Mouse (Mus musculus) stomach, embryonic 15.5 days (tissue): ENCODE measurements around the gene Chd5. TPM values are rescaled to one million over a fixed set of nuclear protein-coding genes. Genes with fewer than 3 reads are reported as not detected.

Experiments used
- ATAC-seq: fragments of 200-750 bp; cut with Nextera tagmentation; 2 replicates; pipeline ENCODE4 v1.8.0; 2017; ENCODE audit warnings: low read depth, moderate number of reproducible peaks, moderate TSS enrichment; ENCODE audit not compliant: insufficient read depth, low FRiP score
- H3K27ac ChIP-seq: fragments of 300-500 bp; sonication (generic); 2 replicates; pipeline ENCODE4 v1.5.1; 2015; ENCODE audit warnings: mild to moderate bottlenecking, inconsistent platforms
- H3K27me3 ChIP-seq: fragments of 300-500 bp; sonication (generic); replicated peaks from 2 replicates; pipeline ENCODE4 v1.6.1; 2015; ENCODE audit warnings: inconsistent platforms
- H3K36me3 ChIP-seq: fragments of 300-500 bp; sonication (generic); 2 replicates; pipeline ENCODE4 v1.6.1; 2015; ENCODE audit warnings: inconsistent platforms
- H3K4me1 ChIP-seq: fragments of 300-500 bp; sonication (generic); 2 replicates; pipeline ENCODE4 v1.6.1; 2015; ENCODE audit warnings: inconsistent platforms
- H3K4me2 ChIP-seq: fragments of 300-500 bp; sonication (generic); 2 replicates; pipeline ENCODE4 v1.6.1; 2015; ENCODE audit warnings: mild to moderate bottlenecking, inconsistent platforms
- H3K4me3 ChIP-seq: fragments of 300-500 bp; sonication (generic); replicated peaks from 2 replicates; pipeline ENCODE4 v1.5.1; 2015; ENCODE audit warnings: inconsistent platforms
- H3K9ac ChIP-seq: fragments of 300-500 bp; sonication (generic); 2 replicates; pipeline ENCODE4 v1.6.1; 2015; ENCODE audit warnings: inconsistent platforms
- H3K9me3 ChIP-seq: fragments of 300-500 bp; sonication (generic); 2 replicates; pipeline ENCODE4 v1.6.1; 2016; ENCODE audit warnings: inconsistent platforms
- WGBS: fragments of 180-500 bp; shearing (Covaris S2); methylation state at CpG from one replicate; pipeline ENCODE4 v1.1.7; 2015; 5-methylcytosine and 5-hydroxymethylcytosine counted together
- polyA plus RNA-seq: library from polyadenylated mRNA; unstranded; fragments of >200 nt; fragmentation: Nextera tagmentation; extraction: Ambion mirVana; gene quantifications from 2 replicates; pipeline ENCODE4 v1.2.1, GENCODE M21; 2015

Gene Chd5
- polyA plus RNA-seq, 1 experiment from 2014 or later, result 1.5 TPM

GRCm38 (mm10) chr4:152300375-152300774, 38.1 kb upstream of the Chd5 start:
- Histone ChIP-seq H3K36me3 (peaks cover 30% of the 10 kb centered on the region), H3K9ac (no peak overlapping the region), H3K4me1 (peaks cover 16% of the 10 kb centered on the region), H3K27me3 (no peaks in the 10 kb centered on the region), H3K9me3 (no peaks in the 10 kb centered on the region), H3K4me3 (no peak overlapping the region), H3K27ac (no peak overlapping the region), H3K4me2 (no peak overlapping the region)
- ATAC-seq, result no peak
- WGBS, result 88% methylated on average over 8 of the region's 8 CpGs

GRCm38 (mm10) chr4:152302012-152302411, 36.4 kb upstream of the Chd5 start:
- no peak for ATAC-seq

GRCm38 (mm10) chr4:152303172-152303571, 35.3 kb upstream of the Chd5 start:
- H3K9ac ChIP-seq, result no peak overlapping the region
- H3K27me3 ChIP-seq, result no peaks in the 10 kb centered on the region
- peaks cover 30% of the 10 kb centered on the region for H3K36me3 ChIP-seq
- no peaks in the 10 kb centered on the region for H3K9me3 ChIP-seq
- peaks cover 8% of the 10 kb centered on the region; the same call in 1 of the 2 replicates for H3K4me1 ChIP-seq
- no peak overlapping the region for H3K4me2 ChIP-seq
- ATAC-seq, result no peak
- H3K27ac ChIP-seq, result no peak overlapping the region
- 92% methylated on average over 10 of the region's 10 CpGs for WGBS
- no peak overlapping the region for H3K4me3 ChIP-seq

More at GRCm38 (mm10) chr4:152302012-152302411, 36.4 kb upstream of the Chd5 start:
- WGBS, result 80% methylated on average over 11 of the region's 11 CpGs
- Histone ChIP-seq H3K27me3 (no peaks in the 10 kb centered on the region), H3K9ac (no peak overlapping the region), H3K36me3 (peaks cover 30% of the 10 kb centered on the region), H3K4me2 (no peak overlapping the region), H3K9me3 (no peaks in the 10 kb centered on the region), H3K27ac (no peak overlapping the region), H3K4me1 (peaks cover 14% of the 10 kb centered on the region), H3K4me3 (no peak overlapping the region)

DNA sequence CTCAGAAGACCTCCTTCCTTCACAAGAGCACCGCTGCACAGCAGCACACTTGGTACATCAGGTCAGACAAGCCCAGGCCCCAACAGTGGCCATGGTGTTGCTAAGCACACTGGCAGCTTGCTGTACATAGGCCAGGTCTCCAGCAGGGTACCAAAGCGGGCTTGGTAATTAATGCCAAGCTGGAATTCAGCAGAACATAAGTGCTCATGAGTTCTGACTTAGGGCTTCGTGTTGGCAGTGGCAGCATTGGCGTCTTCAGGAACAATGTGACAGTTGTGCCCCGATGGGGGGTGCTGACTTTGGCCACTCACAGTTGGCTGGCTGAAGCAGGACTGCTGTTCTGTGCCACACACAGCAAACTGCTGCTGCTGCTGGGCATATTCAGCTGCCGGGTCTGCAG, 33.8 kb upstream of the Chd5 start:
- ATAC-seq, result no peak
- H3K9ac ChIP-seq, result no peak overlapping the region
- no peaks in the 10 kb centered on the region for H3K4me1 ChIP-seq
- no peak overlapping the region for H3K27ac ChIP-seq
- no peak overlapping the region for H3K4me3 ChIP-seq
- H3K9me3 ChIP-seq, result no peaks in the 10 kb centered on the region
- 88% methylated on average over 6 of the region's 6 CpGs for WGBS
- no peak overlapping the region for H3K4me2 ChIP-seq
- no peaks in the 10 kb centered on the region for H3K27me3 ChIP-seq
- H3K36me3 ChIP-seq, result peaks cover 27% of the 10 kb centered on the region

- H3K9ac ChIP-seq, result no peak overlapping the region
- no peak for ATAC-seq
- H3K4me2 ChIP-seq, result no peak overlapping the region
- no peak overlapping the region for H3K27ac ChIP-seq
- no peaks in the 10 kb centered on the region for H3K9me3 ChIP-seq
- peaks cover 17% of the 10 kb centered on the region for H3K36me3 ChIP-seq
- H3K4me3 ChIP-seq, result no peak overlapping the region
- WGBS, result 69% methylated on average over 6 of the region's 6 CpGs
- H3K27me3 ChIP-seq, result no peaks in the 10 kb centered on the region; the same call in 1 of the 2 replicates
- H3K4me1 ChIP-seq, result no peaks in the 10 kb centered on the region
These were observed 32.5 kb upstream of the Chd5 start for GRCm38 (mm10) chr4:152305991-152306390.

DNA sequence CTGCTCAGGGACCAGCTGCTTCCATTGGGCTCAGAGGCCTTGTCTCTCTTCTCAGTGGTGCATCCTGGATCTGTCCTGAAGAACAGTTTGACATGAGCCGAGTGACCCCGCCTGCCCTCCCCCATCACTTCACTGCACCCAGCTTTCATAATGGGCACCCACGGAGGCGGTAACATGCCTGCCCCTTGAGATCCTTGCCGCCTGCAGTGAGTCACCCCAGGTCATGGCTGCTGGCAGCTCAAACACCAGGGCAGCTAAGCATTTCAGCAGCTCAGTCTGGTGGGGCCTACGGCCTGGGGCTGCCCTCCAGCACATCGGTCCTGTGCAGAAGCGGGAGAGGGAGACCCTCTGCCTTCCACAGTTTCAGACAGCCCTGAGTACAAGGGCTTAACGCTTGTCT, 30.9 kb upstream of the Chd5 start:
- no peaks in the 10 kb centered on the region for H3K9me3 ChIP-seq
- H3K27ac ChIP-seq, result no peak overlapping the region
- peaks cover 7% of the 10 kb centered on the region for H3K4me1 ChIP-seq
- no peak overlapping the region for H3K9ac ChIP-seq
- no peak overlapping the region for H3K4me3 ChIP-seq
- peaks cover 17% of the 10 kb centered on the region for H3K36me3 ChIP-seq
- no peak overlapping the region for H3K4me2 ChIP-seq
- WGBS, result 84% methylated on average over 9 of the region's 9 CpGs
- H3K27me3 ChIP-seq, result peaks cover 15% of the 10 kb centered on the region
- no peak for ATAC-seq

GRCm38 (mm10) chr4:152312186-152312585, 26.3 kb upstream of the Chd5 start:
- H3K27ac ChIP-seq, result no peak overlapping the region
- H3K9me3 ChIP-seq, result no peaks in the 10 kb centered on the region
- no peak overlapping the region; the same call in 1 of the 2 replicates for H3K9ac ChIP-seq
- peak overlapping the region; percentile 74 for H3K4me2 ChIP-seq
- WGBS, result 4% methylated on average over 14 of the region's 14 CpGs
- H3K4me1 ChIP-seq, result peaks cover 25% of the 10 kb centered on the region
- peak overlapping the region; percentile 32 for H3K4me3 ChIP-seq
- no peak for ATAC-seq
- H3K27me3 ChIP-seq, result peaks cover 60% of the 10 kb centered on the region
- H3K36me3 ChIP-seq, result no peaks in the 10 kb centered on the region; the same call in 1 of the 2 replicates

GRCm38 (mm10) chr4:152313211-152313632, 25.2 kb upstream of the Chd5 start:
- Histone ChIP-seq H3K36me3 (no peaks in the 10 kb centered on the region; the same call in 1 of the 2 replicates), H3K9ac (no peak overlapping the region), H3K27me3 (peaks cover 64% of the 10 kb centered on the region), H3K4me1 (peaks cover 26% of the 10 kb centered on the region), H3K4me3 (peak overlapping the region; percentile 32), H3K9me3 (no peaks in the 10 kb centered on the region), H3K4me2 (peak overlapping the region; percentile 74), H3K27ac (no peak overlapping the region)
- no peak for ATAC-seq
- WGBS, result under 1% methylated on average over 29 of the region's 29 CpGs

GRCm38 (mm10) chr4:152313934-152314333, 24.5 kb upstream of the Chd5 start:
- H3K36me3 ChIP-seq, result no peaks in the 10 kb centered on the region
- peak overlapping the region; percentile 74; the same call in 1 of the 2 replicates for H3K4me2 ChIP-seq
- H3K4me3 ChIP-seq, result no peak overlapping the region
- no peak overlapping the region for H3K27ac ChIP-seq
- H3K27me3 ChIP-seq, result peaks cover 67% of the 10 kb centered on the region
- no peaks in the 10 kb centered on the region for H3K9me3 ChIP-seq
- no peak overlapping the region for H3K9ac ChIP-seq
- no peak for ATAC-seq
- H3K4me1 ChIP-seq, result peaks cover 33% of the 10 kb centered on the region

GRCm38 (mm10) chr4:152315498-152316213, 22.8 kb upstream of the Chd5 start:
- H3K9ac ChIP-seq, result no peak overlapping the region
- ATAC-seq, result no peak
- 2% methylated on average over 43 of the region's 43 CpGs for WGBS
- no peak overlapping the region for H3K27ac ChIP-seq
- H3K9me3 ChIP-seq, result no peaks in the 10 kb centered on the region
- H3K27me3 ChIP-seq, result peaks cover 67% of the 10 kb centered on the region
- peak overlapping the region; percentile 48 for H3K4me2 ChIP-seq
- peak overlapping the region; percentile 21 for H3K4me3 ChIP-seq
- no peaks in the 10 kb centered on the region for H3K36me3 ChIP-seq
- peaks cover 35% of the 10 kb centered on the region for H3K4me1 ChIP-seq

DNA sequence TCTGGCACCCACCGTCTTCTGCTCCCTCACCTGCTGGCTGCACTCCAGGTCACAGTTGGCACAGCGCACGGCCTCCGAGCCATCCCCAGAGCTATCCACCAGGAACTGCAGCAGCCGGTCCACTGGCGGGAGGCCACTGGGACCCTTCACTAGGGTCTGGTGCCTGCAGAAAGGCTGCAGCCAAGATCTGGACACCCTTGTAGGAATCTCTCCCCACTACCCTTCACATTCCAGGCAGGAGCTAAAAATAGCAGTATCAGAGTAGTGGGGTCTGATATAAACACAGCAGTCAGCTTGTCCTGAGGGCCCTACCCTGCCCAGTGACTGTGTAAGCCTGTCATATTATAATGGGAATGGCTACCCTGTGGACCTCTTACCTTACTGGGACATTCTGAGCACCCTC, 20.8 kb upstream of the Chd5 start:
- WGBS, result 82% methylated on average over 6 of the region's 6 CpGs
- no peak for ATAC-seq
- no peak overlapping the region for H3K27ac ChIP-seq
- no peak overlapping the region for H3K4me3 ChIP-seq
- no peak overlapping the region for H3K4me2 ChIP-seq
- peaks cover 52% of the 10 kb centered on the region for H3K27me3 ChIP-seq
- H3K36me3 ChIP-seq, result no peaks in the 10 kb centered on the region
- peaks cover 27% of the 10 kb centered on the region for H3K4me1 ChIP-seq
- H3K9ac ChIP-seq, result no peak overlapping the region
- H3K9me3 ChIP-seq, result no peaks in the 10 kb centered on the region

GRCm38 (mm10) chr4:152318517-152319234, 19.8 kb upstream of the Chd5 start, which contains the start of gene Rnf207:
TSS of gene Rnf207 (minus strand) at chr4:152318993.
- 6% methylated on average over 26 of the region's 26 CpGs for WGBS
- peaks cover 41% of the 10 kb centered on the region for H3K27me3 ChIP-seq
- peak within 1 kb of the TSS; percentile 9; the same call in 1 of the 2 replicates for H3K4me3 ChIP-seq
- no peak within 1 kb of the TSS for H3K9ac ChIP-seq
- H3K27ac ChIP-seq, result no peak within 1 kb of the TSS
- H3K4me1 ChIP-seq, result peaks cover 17% of the 10 kb centered on the region
- H3K9me3 ChIP-seq, result no peaks in the 10 kb centered on the region
- no peak for ATAC-seq
- H3K4me2 ChIP-seq, result peak within 1 kb of the TSS; percentile 45
- H3K36me3 ChIP-seq, result no peaks in the 10 kb centered on the region
